Mouse (Mus musculus) gonadal fat pad, adult 2 months (tissue): ENCODE results near the gene Uap1l1. TPM values are rescaled to one million over a fixed set of nuclear protein-coding genes. Genes with fewer than 3 reads are reported as not detected.
A peak's percentile ranks its signal among the peaks of the same experiment; 100 is the strongest.

Source experiments
- DNase-seq: peaks from one replicate; pipeline ENCODE4 v3.0.0-alpha.2; 2012; ENCODE audit warnings: low read depth
- polyA plus RNA-seq: library from polyadenylated mRNA; depleted of rRNA; stranded (reverse); fragments of >200 nt; gene quantifications from 2 replicates; pipeline ENCODE4 v1.2.3, GENCODE M21; 2012

The Uap1l1 gene
- polyA plus RNA-seq, 1 experiment: 38.0 TPM

DNA sequence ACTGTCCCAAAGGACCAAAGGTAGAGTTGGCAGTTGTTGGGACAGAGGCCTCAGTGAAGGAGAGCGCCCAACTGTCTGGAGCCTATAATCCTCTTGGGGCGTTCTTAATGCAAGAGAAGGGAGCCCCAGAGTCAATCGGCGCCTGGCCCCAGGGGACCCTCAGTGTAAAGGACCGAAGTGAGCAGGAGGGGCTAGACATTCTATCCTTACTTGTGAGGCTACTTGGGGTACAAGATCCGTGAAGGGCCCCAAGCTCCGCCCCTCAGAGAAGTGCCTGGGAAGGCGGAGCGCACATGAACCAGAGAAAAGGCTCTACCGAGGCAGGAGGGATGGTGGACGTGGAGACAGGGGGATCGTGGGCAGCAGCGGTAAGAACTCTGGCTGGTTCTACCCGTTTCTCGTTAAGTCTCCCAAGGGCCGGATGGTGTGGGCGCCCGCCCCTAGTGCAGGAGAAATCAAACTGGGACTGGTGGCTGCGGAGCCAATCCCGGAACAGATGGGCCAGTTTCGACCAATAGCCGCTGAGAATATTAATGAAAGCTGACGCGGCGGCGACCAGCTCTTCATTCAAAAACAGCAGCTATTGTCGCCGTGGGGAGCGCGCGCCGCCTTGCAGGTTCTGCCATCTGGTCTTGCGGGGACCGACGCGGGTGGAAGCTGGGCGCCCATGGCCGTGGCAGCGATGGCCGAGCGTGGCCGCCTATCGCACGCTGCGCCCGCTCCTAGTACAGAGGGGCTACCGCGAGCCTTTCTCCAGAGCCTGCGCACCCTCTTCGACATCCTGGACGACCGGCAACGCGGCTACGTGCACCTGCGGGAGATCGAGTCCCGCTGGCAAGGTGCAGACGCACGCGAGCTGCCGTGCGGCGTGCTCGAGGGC, 6.5 kb upstream of the Uap1l1 start, which contains the start of gene Sapcd2:
Sapcd2 (plus strand) TSS at position 558 of the 880 bp plus-strand sequence.
- DNase-seq: no peak

DNA sequence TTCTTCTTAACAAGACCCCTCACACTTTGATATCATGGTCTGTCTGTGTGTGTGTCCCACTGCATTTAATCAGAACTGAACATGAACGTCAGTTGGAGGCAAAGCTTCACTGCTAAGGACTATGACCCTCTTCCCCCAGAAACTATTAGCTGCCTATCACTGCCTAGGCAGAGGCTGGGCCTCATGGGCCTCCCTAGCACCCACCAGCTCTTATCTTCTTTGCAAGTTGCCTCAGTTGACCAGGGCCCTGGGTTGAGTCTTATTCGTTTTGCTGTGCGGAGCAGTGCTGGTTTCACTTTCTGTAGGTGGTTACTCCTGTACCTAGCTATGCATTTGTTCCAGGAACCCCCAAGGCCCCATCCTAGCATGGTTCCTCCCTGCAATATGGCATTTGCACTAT, 4.5 kb upstream of the Uap1l1 start:
- DNase-seq: no peak

DNA sequence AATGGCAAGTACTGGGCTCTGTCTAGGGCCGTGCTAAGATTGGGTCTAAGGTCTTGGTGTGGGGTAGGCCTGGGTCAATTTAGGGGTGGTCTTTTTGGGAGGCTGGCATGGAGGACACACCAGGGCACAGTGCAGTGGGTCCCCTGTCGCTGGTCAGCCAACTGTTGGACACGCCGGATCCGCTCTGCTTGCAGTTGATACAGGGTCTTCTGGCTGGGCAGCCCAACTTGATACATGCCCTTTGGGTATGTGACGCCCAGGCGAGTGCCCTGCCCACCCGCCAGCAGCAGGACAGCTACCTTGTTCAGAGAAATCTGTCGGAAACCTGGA, 756 bp downstream of the Uap1l1 start:
- DNase-seq: no peak

DNA sequence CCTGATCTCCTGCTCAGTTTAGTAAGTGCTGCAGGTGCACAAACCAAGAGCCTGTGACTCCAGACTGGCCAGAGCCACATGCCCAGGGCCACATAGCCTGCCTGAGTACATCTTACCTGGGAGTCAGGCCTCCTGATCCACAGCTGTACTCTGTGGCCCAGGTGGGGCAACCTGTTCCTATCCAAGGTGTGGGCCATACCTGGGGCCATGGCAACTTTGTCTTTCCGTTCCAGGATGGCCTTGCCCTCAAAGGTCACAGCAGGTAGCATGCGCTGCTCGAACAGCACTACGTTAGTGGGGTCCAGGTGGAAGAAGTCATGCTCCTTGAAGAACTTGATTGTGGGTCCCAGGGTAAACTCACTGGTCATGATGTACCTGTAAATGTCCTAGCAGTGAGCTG, 1.2 kb downstream of the Uap1l1 start:
- DNase-seq: no peak

DNA sequence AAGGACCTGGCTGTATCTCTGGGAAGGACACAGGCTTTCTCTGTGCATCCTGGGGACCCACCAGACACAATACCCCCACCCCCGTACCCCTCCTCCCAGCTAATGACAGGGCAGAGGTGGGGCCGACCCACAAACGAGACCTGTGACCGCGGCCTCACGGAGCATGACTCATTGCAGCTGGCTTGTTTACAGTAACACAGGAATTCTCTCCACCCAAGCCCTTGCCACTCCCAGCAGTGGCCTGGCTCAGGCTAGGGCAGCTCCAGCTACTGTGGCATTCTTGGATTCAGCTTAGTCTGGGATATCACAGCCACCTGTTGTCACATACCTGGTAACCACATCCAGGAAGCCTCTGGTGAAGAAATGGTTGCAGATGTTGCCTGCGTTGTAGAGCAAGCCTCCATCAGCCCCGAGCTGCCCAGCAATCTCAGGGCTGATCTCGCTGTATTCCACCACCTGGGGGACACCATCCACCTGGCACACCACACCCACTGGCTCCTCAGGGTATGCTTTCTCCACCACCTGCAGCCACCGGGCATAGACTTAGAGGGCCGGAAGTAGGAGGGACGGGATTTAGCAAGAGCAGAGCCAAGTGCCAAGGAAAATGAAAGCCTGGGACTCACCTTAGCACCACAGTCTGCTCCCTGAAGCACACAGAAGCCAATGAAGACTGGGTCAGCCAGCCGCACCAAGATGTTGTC, 1.9 kb downstream of the Uap1l1 start:
- no peak for DNase-seq

DNA sequence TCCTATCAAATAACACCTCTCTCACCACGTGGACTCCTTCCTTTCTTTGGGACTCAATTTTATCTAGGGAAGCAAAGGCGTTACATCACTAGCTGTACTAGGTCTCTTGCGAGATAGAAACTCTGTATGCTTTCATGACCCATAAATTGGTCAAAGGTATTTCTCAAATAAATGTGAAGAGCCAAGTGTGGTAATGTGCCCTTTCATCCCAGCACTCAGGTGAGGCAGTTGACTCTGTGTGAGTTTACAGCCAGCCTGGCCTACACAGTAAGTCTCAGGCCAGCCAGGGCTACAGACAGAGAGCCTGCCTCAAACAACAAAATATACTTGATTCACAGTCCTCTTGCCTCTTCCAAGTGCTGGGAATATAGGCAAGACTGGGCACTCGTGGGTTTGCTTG, 5.6 kb downstream of the Uap1l1 start:
- DNase-seq: no peak

DNA sequence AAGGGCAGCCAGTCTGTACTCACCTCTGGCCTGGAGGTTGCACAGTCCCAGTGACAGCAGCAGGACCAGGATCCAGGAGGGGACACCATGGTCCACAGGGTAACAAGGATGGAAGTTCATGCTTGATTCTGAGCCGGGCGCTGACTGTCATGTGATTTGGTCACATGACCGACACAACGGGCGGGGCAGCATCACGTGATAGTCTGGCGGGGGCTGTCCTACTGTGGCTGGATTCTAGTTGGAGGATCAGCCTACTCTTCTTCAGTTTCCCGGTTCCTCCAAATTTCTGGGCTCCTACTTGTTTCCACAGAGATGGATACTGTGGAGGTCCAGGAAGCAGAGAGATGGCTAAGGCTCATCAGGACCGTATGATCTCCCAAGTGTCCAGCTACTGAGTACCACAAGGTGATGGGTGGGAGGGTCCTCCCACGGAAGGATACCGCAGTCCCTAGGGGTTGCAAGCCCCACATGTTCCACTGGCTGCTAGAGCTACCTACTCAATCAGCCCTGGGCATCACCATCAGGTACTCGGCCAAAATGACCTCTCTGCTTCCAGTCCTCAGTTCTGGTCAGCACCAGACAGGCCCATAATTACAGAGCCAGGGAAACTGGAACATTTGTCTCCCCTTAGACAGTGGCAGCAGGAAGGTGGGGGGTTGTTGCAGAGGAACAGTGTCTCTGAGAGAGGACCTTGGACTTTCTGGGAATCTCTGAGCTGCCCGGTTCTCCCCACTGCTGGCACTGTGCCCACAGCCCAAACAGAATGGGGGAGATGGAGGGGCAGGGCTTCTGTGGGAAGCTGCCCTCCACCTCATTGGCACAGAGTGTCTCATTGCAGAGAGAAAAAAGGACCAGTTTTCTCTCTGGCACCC, 9.0 kb downstream of the Uap1l1 start, which contains the start of gene Dpp7:
Dpp7 (minus strand) TSS at position 152 of the 872 bp plus-strand sequence.
- DNase-seq: no peak

DNA sequence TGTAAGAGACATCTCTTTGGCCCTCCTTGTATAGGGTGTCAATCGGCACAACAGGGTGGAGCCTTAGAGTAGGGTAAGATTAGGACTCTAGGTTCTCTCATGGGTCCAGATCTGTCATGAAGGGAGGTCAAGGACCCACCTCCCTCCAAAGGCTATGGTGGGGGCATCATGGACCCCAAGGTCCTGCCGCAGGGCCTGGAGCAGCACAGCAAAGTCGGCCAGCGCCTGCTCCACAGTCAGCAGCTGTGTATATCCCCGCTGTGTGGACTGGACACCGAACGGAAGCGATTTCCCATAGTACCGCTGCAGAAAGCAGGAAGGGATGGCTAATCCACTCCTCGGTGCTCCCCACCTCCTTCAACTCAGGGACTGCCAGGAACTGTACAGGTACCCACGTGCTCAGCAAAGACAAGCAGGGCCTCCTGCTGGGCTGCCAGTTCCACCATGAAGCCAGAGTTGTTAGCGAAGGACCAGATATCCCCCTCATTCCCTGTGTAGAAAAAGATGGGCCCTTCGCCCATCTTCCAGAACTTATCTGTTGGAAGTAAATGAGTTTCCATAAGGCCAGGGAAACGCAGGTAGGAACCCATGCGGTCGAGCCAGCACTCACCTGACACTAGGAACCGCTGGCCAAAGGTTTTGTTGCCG, 9.9 kb downstream of the Uap1l1 start:
- DNase-seq: no peak

DNA sequence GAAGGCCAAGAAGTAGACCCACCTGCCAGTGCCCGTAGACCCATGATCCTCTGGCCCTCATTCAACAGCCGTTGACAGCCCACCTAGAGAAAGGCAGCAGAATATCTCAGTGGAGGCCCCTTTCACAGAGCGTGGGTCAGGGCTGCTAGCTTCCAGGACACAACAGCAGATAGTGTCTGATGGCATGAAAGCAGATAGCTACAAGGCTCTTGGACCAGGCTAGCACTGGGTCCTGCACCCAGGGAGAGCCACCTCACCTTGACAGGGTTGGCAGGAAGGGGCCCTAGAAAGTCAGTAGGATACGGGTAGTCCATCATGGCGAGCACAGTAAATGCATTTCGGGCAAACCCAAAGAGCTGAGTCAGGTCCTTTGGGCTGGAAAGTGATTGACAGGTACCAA, 11.3 kb downstream of the Uap1l1 start:
- DNase-seq: no peak

DNA sequence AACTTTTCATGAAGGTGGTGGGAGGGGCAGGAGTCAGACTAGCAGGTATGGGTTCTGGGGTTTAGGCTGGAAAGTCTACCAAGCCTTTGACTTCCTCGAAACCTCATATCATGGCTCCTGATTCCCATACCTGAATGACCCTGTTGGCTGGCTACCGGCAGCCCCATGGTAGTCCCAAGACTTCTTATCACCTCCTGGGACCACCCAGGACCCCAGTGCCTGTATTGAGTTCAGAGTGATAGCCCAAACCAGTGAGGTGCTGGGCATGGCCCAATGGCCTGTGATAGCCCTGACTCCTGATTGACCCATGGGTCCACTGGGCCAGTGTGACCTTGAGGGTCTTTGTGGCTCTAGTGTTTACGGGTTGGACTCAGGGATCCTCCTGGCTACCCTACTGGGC, 14.8 kb downstream of the Uap1l1 start:
- no peak for DNase-seq

DNA sequence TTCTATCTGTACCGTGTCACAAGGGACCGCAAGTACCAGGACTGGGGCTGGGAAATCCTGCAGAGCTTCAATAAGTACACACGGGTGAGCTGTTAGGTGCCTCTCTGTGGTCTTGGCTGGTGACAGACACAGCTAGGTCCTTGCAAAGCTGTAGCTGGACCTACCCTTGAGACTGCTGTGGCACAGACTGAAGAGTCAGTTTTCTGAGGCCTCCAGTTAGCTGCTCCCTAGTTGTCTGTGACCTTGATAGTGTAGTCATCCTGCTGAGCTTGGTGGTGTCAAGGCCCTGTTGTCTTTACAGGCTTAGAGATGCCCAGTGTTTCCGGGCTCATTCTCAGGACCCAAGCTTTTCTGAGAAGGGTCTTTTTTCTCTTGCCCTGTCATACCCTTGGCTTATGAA, 16.0 kb downstream of the Uap1l1 start:
- no peak for DNase-seq

DNA sequence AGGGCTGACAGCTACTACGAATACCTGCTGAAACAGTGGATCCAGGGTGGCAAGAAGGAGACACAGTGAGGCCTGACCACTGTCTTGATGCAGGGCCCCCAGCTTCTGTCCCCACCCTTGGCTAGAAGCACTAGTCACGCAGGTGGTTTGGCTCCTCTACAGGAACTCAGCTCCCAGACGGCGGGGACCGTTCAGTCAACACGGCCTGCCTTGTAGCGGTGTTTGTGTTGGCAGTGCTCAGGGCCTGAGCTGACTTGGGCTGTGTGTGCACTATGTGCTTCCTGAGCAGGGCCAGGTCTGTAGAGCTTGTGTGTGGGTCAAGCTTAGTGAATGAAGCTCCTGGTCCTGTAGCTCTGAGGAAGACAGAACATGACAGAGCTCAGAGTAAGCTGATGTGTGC, 17.3 kb downstream of the Uap1l1 start:
- no peak for DNase-seq

DNA sequence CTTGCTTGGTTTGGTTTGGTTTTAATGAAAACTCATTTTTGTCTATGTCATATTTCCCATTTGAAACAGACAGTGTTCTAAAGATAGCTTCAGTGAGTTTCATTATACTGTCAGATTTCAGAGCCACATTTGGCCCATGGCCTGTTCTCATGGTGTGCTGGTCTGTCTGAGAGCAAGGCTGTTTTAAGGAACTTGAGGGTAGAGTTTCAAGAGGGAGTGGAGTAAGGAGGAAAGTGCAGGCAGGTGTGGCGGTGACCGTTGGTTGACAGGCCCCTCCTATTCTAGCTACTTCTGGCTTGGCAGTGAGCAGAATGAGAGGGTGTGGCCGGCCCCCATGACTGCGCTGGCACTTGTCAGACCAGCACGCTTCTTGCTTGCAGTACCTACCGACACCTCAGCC, 27.2 kb downstream of the Uap1l1 start:
- DNase-seq: no peak

DNA sequence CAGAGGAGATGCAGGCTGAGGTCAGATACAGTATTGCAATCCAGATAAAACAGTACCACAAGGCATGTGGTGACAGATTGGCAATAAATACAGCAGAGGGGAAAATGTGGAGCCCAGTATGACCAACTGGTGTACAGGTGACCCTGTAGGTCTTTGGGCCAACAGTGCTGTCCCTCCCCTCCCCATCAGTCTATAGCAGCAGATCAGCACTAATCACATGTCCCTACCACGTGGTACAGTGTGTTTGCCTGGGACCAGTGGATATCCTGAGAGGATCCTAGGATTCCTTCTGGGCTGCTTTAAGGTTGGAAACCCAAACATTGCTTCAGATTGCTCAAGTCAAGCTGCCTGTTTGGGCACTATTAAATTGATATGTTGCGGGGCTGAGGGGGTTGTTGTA, 31.9 kb downstream of the Uap1l1 start:
- DNase-seq: no peak

DNA sequence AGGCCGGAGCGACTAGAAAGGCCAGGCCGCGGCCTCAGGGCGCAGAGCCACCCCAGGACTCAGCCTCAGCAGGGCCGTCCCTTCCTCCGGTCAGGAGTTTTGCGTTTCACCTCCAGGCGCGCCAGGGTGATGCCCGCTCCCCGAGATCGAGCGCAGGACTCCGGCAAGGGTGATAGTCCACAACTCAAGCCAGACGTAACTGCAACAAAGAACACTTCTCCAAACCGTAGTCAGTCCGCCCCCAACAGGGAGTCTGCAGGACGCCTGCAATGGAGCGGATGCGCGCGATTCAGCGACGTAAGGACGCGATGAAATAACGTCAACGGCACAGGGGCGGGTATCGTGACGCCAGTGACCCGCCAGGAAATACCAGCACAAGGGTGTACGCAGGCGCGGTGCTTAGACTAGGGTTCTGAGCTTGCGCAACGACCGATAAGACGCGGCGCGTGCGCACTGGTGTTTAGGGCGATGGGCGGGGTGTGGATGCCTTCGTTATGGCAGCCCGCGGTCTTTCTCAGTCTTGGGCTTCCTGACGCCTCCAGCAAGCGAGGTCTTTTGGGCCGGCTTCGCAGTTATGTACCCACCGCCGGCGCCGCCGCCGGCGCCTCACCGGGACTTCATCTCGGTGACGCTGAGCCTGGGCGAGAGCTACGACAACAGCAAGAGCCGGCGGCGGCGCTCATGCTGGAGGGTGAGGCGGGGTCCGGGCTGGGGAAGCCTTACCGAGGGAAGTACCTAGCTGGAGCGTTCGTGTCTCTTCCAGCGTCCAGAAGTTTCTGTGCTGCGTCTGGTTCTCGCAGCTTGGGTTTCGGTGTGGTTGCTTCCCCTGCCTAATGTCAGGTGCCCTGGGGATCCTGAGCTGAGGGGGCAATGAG, 33.0 kb downstream of the Uap1l1 start, which contains the start of gene Man1b1:
Man1b1 (plus strand) TSS at position 53 of the 875 bp plus-strand sequence.
- peak; percentile 81 for DNase-seq

DNA sequence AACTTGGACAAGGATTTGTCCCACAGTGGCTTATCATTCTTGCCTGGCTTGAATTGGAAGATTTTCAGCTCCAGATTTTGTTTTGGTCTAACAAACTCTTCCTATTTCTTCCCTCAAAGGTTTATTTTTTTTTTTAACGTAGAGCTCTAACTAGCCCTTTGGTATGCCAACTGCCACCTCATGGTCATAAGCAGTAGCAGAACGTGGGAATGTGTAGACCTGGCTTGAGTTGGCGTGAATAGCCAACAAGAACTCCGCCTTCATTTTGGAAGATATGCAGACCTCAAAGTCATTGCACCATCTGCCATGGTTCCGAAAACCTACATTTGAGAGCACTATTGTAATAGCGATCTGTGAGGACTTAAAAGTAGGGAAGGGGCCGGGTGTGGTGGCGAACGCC, 34.0 kb downstream of the Uap1l1 start:
- DNase-seq: no peak

DNA sequence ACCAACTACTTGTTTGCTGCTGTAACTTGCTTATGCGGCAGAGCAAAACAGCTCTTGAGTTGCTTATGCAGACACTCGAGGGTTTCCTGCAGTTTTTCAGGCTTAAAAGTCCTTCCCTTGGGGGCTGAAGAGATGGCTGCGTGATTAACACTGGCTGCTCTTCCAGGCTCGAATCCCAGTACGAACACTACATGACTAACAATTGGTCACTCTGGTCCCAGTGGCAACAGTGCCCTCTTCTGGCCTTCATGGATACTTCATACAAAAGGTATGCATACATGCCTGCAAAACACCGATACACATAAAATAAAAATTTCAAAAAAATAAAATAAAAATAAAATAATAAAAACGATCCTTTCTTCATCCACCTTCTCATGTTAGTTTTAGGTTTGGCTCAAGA, 37.0 kb downstream of the Uap1l1 start:
- DNase-seq: no peak

DNA sequence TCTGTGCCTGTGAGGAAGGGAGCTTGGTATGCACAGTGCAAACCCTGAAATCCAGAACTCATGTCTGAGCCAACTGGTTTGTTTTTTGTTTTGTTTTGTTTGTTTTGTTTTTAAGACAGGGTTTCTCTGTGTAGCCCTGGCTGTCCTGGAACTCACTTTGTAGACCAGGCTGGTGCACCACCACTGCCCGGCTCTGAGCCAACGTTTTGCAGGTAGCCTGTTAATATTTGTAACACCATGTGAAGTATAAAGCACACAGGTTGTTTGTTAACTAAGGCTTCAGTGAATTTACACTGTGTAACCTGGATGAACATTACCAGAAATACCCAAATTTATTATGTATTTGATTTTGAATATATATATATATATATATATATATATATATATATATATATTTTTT, 39.4 kb downstream of the Uap1l1 start:
- no peak for DNase-seq

DNA sequence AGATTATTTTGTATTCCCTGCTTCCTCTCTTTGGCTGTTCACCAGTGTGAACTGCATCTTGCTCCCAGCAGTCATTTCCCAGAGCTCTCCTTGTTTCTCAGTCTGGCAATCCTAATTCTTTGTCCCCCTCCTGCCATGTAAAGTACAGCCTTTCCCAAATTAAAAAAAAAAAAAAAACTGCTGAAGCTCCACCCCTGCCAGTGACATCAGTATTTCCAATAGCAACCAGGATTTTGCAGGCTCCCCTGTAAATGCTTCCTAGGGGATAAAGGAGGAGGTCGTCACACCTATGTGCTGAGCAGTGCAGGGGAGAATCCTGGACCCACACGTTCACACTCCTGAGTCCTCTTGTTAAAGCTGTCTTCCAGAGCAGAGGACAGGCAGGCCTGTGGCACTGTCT, 45.4 kb downstream of the Uap1l1 start:
- no peak for DNase-seq

DNA sequence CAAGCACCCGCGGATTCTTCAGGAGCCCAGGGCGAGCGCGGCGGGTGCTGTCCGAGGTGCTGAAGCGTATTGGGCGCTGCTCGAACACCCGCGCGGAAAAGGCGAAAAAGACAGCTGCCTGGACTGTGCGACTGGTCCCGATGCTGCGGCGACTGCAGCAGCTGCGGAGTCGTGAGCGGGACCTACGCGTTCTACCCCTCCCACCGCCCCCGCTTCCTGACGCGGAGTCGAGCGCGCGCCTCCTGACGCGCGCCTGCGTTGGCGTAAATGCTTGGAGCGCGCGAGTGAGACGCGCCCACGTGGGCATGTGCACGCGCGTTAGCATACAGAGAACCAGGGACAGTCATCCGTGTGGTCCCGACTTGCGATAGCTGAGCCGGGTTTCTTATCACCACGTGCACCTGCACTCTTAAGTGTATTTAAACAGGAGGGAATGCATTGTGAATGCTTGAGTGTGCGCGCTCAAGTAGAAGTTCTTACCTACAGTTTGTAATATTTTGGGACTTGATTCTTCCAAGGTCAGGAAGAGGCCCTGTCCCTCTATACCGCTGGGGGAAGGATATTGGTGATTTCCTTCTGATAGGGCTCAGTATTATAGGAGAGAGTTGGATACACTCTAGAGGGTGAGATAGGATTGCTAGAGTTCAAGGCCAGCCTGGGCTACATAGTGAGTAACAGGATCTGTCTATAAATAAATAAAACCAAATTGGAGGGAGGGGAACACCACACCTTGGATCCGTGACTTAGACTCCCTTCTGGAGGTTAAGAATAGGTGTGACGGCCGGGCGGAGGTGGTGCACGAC, 46.3 kb downstream of the Uap1l1 start, which contains the start of gene Grin1:
Grin1 (minus strand) TSS at position 217 of the 803 bp plus-strand sequence.
- no peak for DNase-seq
